Mouse (Mus musculus) embryonic stem cell, embryonic (primary cell): ENCODE measurements around the gene C9orf72.
"Not testable (repeated sequence)": the region's sequence is repeated elsewhere in the genome, so short reads cannot be mapped to it uniquely, and the experiment has no call there.

ENCODE experiments used
- CTCF ChIA-PET, 4 experiments: fragments of 300-600 bp in 2 of 4; fragments of 350-600 bp in 2 of 4; sonication (Branson Sonifier 250); formaldehyde crosslinking; loops; one replicate each; lab custom pipeline; 2022; ENCODE audit warnings: inconsistent platforms in 2 of 4; lab: Charles Lee
- POLR2A ChIA-PET, 4 experiments: fragments of 300-600 bp in 2 of 4; fragments of 350-600 bp in 2 of 4; sonication (Branson Sonifier 250); formaldehyde crosslinking; loops; one replicate each; lab custom pipeline; 2022; ENCODE audit warnings: antibody characterized with exemption in 4 of 4, inconsistent platforms in 1 of 4; lab: Charles Lee

C9orf72 gene

DNA sequence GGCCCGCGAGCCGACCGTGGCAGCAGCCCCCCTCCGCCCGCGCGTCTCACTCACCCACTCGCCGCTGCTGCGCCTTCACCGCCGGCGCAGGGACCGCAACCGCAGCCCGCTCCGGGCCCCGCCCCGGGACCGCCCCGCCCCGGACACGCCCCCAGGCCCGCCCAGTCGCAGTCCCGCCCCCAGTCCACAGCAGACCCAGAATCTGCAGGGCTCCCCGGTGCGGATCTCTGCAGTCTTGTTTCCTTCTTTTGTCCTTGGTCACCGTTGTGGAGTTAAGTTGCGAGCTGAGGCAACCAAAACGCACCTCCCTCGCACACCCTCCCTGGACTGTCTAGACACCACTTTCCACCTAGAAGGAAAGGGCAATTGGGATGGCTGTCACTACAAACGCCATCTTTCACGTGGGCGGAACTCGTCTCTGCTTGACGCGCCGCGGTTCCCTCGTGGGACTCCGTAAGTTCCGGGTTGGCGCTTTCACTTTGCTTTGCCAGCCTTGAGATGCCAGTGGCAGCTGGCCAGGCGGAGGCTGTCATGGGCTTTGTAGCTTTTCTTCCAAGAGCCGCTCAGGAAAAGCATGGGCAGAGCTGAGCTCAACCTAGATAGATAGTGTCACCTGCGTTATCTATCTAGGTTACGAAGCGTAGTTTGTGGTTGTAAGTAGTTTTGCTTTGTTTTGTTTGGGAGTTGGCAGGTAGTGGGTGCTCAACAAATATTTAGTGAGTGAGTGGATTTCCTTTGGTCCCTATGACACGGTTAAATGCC is at the start of gene C9orf72:
C9orf72 (minus strand) TSS at position 442 of the 762 bp plus-strand sequence.
- CTCF ChIA-PET, result interaction anchor here in 1 of 4 experiments (0.7 kb wide), 1 partner anchor 238 kb away, joined by 3 read pairs; no protein-coding TSS in a partner anchor
- POLR2A ChIA-PET, result interaction anchor here in 2 of 4 experiments (0.6 to 1.4 kb wide), 3 partner anchors 69 to 1958 kb away, joined by 3 to 12 read pairs (median 4); partner anchors contain the start of gene Mob3b (in 1 of the 2)

- POLR2A ChIA-PET, result interaction anchor here in 2 of 4 experiments (1.0 to 1.4 kb wide), 3 partner anchors 38 to 102 kb away, joined by 3 read pairs; partner anchors contain the start of gene Mob3b (in 1 of the 2)
- CTCF ChIA-PET, result no interaction called here
Measured at GRCm38 (mm10) chr4:35259006-35259405, 33.0 kb upstream of the C9orf72 start.

GRCm38 (mm10) chr4:35244023-35244422 is 18.0 kb upstream of the C9orf72 start:
- ChIA-PET POLR2A (no interaction called here), CTCF (no interaction called here)

DNA sequence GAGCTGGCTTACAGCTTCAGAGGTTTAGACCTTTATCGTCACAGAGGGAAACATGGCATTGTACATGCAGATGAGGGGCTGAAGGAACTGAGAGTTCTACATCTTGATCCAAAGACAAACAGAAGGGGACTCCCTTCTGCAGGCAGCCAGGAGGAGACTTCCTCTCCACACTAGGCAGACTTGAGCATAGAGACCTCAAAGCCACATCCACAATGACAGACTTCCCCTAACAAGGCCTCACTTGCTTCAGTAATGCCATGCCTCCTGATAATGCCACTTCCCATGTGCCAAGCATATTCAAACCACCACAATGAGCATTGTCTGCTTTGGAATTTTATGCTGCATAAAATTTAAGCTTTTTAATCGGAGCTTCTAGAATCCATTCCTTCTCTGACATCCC is 15.8 kb upstream of the C9orf72 start:
- ChIA-PET POLR2A (no interaction called here), CTCF (no interaction called here)

DNA sequence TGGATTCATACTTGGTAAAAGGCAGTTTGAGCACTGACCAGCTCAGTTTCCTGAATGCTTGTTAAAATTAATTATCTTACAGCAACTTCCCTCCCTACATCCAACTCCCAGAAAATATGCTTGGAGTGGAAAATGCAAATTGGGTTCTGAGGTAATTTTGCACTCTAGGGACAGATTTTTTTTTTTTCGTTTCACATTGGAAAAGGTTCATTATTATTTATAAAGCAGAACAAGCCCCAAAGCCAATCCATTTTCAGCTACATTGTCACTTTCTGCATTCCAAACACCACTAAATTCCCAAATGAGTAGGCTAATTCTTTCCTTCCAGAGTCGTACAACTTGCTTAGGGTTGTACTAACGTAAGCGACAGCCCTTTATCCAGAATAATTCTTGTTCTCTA is 12.7 kb upstream of the C9orf72 start:
- ChIA-PET CTCF (interaction anchor here in 1 of 4 experiments (0.7 kb wide), 2 partner anchors 33 to 1792 kb away, joined by 3 to 9 read pairs; no protein-coding TSS in a partner anchor), POLR2A (interaction anchor here in 1 of 4 experiments (0.7 kb wide), 1 partner anchor 34 kb away, joined by 3 read pairs; no protein-coding TSS in a partner anchor)

GRCm38 (mm10) chr4:35238240-35238639 is 12.3 kb upstream of the C9orf72 start:
- POLR2A ChIA-PET, result not testable (repeated sequence)
- CTCF ChIA-PET, result interaction anchor here in 1 of 4 experiments (0.7 kb wide), 2 partner anchors 33 to 1792 kb away, joined by 3 to 9 read pairs; no protein-coding TSS in a partner anchor

- ChIA-PET POLR2A (no interaction called here), CTCF (no interaction called here)
Measured at GRCm38 (mm10) chr4:35236313-35236712, 10.3 kb upstream of the C9orf72 start.

- CTCF ChIA-PET, result no interaction called here
- POLR2A ChIA-PET, result no interaction called here
Measured at GRCm38 (mm10) chr4:35228260-35228659, 2.3 kb upstream of the C9orf72 start.

DNA sequence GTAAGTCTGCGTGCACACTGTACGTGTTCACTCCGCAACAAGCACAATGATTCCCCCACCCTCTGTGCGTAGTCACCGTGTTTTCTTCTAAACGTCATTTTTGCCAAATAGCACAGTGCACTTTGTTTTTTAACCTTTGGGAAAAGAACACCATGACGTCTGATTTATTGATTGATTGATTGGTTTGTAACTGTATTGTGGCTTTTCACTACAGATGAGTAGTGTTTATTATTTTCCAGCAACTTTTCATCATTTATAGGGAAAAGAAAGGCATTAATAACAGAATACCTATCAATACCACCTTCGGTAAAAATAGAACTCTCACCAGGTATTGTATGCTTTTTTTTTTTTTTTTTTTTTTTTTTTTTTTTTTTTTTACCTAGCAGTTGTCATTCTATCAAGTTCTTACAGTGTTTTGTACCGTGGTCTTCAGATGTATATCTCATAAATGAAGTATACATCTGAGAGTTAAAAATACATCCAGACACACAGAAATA is 569 bp upstream of the C9orf72 start:
- CTCF ChIA-PET, result interaction anchor here in 1 of 4 experiments (0.7 to 0.8 kb wide), 2 partner anchors 198 to 238 kb away, joined by 3 to 4 read pairs; no protein-coding TSS in a partner anchor
- POLR2A ChIA-PET, result interaction anchor here in 1 of 4 experiments (1.1 kb wide), 1 partner anchor 69 kb away, joined by 4 read pairs; the partner anchor contains the start of gene Mob3b

- POLR2A ChIA-PET, result interaction anchor here in 2 of 4 experiments (1.1 to 2.3 kb wide), 4 partner anchors 21 to 339 kb away, joined by 3 to 5 read pairs (median 4); partner anchors contain the start of gene Mob3b (in 1 of the 2)
- CTCF ChIA-PET, result no interaction called here
Measured at GRCm38 (mm10) chr4:35225141-35225733, 738 bp downstream of the C9orf72 start.

- ChIA-PET POLR2A (interaction anchor here in 1 of 4 experiments (0.7 to 2.3 kb wide), 3 partner anchors 20 to 229 kb away, joined by 4 to 5 read pairs (median 4); no protein-coding TSS in a partner anchor), CTCF (no interaction called here)
Measured at GRCm38 (mm10) chr4:35224101-35224500, 1.9 kb downstream of the C9orf72 start.

DNA sequence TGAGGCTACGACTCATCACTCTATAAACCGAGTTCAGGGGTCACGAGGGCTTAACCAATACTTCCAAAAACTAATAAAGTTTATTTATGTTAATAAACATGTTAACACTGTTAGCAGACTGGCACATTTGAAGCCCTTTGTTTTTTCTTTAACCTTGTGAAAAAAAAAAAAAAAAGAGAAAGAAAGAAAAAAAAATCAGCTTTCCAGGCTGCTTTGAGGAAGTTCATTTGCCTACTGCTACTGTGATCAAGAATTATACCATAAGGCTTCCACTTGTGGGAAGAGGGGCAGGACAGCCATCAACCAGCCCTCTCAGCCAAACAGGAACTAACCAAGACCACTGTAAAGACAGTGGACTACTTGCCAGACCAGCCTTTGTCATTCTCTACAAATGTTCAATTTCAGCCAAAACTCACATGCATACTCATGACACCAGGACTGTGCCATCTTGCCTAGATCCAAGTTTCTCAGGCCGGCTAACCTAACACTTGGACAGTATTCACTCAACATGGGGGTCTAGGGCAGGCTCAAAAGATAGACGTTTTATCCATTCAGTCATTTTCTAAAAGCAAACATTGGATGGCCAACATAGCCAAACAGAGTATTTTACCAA is 2.5 kb downstream of the C9orf72 start:
- POLR2A ChIA-PET, result interaction anchor here in 1 of 4 experiments (2.3 kb wide), 1 partner anchor 19 kb away, joined by 5 read pairs; no protein-coding TSS in a partner anchor
- CTCF ChIA-PET, result interaction anchor here in 1 of 4 experiments (0.6 kb wide), 1 partner anchor 68 kb away, joined by 3 read pairs; no protein-coding TSS in a partner anchor

DNA sequence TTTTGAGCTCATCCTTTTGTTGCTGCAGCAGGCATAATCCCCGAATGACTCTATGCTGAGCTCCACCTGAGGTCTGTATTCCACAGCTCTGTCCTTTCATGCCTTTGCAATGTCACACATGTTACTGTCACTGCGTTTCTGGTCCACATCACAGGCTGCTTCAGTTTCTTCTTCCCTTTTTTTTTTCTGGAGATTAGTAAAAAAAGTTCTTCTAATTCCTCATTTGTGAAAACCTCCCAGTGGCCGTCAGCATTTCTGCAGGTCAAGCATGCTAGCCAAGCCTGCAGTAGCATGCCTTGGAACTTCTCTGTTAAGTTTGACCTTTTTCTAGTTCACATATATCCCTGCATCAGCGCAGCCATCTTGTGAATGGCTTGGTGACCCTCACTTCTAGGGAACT is 4.1 kb downstream of the C9orf72 start:
- POLR2A ChIA-PET, result interaction anchor here in 1 of 4 experiments (0.6 to 1.7 kb wide), 2 partner anchors 17 to 37 kb away, joined by 3 to 5 read pairs; no protein-coding TSS in a partner anchor

GRCm38 (mm10) chr4:35221131-35221530 is 4.8 kb downstream of the C9orf72 start:
- CTCF ChIA-PET, result interaction anchor here in 2 of 4 experiments (0.6 to 0.7 kb wide), 3 partner anchors 64 to 229 kb away, joined by 3 to 7 read pairs (median 6); partner anchors contain the start of gene Mob3b (in 1 of the 2)
- POLR2A ChIA-PET, result interaction anchor here in 1 of 4 experiments (0.6 to 1.7 kb wide), 2 partner anchors 17 to 37 kb away, joined by 3 to 5 read pairs; no protein-coding TSS in a partner anchor

More for the DNA sequence above, 4.1 kb downstream of the C9orf72 start:
- CTCF ChIA-PET, result interaction anchor here in 3 of 4 experiments (0.6 to 0.7 kb wide), 3 partner anchors 50 to 206 kb away, joined by 3 to 7 read pairs (median 5); partner anchors contain the start of gene Mob3b (in 1 of the 3)

GRCm38 (mm10) chr4:35220108-35220731 is 5.8 kb downstream of the C9orf72 start:
- ChIA-PET CTCF (interaction anchor here in 2 of 4 experiments (0.6 to 1.2 kb wide), 2 partner anchors 15 to 230 kb away, joined by 3 to 6 read pairs; no protein-coding TSS in a partner anchor), POLR2A (interaction anchor here in 1 of 4 experiments (1.0 to 1.7 kb wide), 3 partner anchors 16 to 224 kb away, joined by 3 to 5 read pairs (median 3); partner anchors contain the start of gene Mob3b)

- CTCF ChIA-PET, result interaction anchor here in 2 of 4 experiments (1.1 to 1.5 kb wide), 2 partner anchors 15 to 47 kb away, joined by 3 to 6 read pairs; partner anchors contain the start of gene Mob3b (in 1 of the 2)
- POLR2A ChIA-PET, result interaction anchor here in 3 of 4 experiments (0.6 to 2.1 kb wide), 11 partner anchors 9 to 298 kb away, joined by 3 to 8 read pairs (median 4); partner anchors contain the start of gene Mob3b (in 1 of the 3)
Measured at GRCm38 (mm10) chr4:35204659-35205058, 21.3 kb downstream of the C9orf72 start.

DNA sequence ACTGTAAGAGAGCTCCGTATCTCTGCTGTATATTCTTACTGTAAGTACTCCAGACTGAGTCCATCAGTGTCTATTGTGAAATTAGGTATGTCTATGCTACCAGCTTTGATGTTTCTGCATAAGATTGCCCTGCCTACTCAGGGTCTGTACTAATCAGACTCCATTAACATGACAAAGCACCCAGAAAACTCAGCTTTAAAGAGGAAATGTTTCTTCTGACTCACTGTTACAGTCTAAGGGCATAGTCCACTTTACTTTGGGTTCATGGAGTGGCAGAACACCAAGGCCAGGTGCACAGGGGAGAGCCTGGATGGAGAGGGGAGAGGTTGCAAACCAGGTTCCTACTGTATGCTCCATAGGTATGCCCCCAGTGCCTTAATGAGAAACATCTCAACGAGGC is 22.3 kb downstream of the C9orf72 start:
- ChIA-PET CTCF (interaction anchor here in 2 of 4 experiments (0.9 to 1.5 kb wide), 3 partner anchors 46 to 243 kb away, joined by 3 to 6 read pairs (median 3); partner anchors contain the start of gene Mob3b (in 1 of the 2)), POLR2A (interaction anchor here (0.9 to 2.1 kb wide), 9 partner anchors 9 to 46 kb away, joined by 3 to 8 read pairs (median 4); partner anchors contain the start of gene Mob3b (in 1 of the 4))
